Mouse (Mus musculus): ENCODE data around the gene Samsn1. TPM values are rescaled to one million over a fixed set of nuclear protein-coding genes. Genes with fewer than 3 reads are reported as not detected.
"Not testable (repeated sequence)": the region's sequence is repeated elsewhere in the genome, so short reads cannot be mapped to it uniquely, and the experiment has no call there.

The Samsn1 gene
- polyA plus RNA-seq, 1 experiment, result 6.4 TPM

DNA sequence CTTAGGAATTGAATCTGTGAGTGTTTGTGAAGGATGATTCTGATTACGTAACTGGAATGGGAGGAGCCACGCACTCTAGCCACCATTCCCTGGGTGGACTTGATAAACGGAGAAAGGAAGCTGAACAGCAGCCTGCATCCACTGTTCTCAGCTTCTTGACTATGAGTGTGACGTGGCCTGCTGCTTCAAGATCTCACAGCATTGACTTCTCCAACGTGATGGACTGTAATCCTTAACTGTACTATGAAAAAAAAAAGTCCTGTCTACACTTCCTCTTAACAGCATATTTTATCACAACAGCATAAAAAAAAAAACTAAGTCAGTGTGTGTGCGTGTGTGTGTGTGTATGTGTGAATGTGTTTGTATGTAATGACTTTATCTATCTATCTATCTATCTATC, 134.9 kb downstream of the Samsn1 start:
- DNase-seq (ENCODE audit: extremely low spot score in 1 of 2, low spot score in 1 of 2), result no peak

DNA sequence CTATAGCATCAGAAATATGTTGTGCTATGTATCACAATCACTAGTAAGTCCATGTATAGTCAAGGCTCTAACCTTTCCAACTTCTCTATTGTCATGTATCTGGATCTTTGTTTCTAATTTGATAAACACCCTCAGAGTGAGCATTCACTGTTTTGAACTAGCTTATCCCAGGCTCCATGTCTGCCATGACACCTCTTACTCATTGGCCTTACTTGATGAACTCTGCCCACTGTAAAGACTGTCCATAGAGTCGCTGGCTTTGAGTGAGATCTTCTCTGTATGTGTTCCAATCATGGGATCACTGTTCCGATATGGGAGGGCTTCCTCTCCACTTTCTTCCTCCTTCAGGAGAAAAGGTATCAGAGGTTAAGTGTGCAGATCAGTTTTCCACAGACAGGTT, 143.2 kb downstream of the Samsn1 start:
- no peak for DNase-seq (ENCODE audit: extremely low spot score in 1 of 2, low spot score in 1 of 2)

DNA sequence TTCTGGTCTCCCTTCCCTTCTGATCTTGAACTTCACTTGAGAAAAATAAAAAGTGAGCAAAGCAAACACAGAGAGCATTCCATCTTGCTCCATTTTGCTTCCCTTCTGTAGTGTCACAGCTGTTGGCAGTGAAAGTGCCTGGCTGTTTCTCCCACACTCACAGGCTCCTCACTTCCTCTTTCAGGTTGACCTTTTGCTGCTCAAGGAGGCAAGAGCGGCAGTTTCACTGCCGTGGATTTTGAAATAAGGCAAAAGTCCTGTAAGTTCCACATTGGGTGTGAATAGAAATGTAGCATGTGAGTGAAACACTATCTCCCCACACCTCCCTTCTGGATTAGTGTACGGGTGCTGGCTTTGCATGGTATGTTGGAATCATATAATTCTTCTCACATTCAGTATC, 144.9 kb downstream of the Samsn1 start:
- peak in 1 of 2 experiments; percentile 12 for DNase-seq (ENCODE audit: extremely low spot score in 1 of 2, low spot score in 1 of 2)

DNA sequence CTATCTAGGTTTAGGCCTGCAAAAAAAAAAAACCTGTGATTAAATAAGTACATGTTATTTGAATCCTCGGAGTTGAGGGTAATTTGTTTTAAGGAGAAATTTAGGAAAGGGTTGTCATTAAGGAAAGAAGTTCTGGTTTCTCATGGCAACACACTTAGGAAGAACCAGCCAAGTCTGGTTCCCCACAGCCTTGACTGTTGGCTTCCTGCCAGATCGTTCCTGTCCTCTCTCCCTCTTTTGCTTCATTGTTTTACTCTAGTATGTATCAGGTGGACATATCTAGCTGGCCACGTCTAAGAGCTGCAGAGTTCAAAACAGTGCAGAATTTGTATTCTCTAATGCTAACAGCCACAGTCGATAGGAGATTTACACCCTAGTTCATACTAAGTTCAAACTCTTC, 146.2 kb downstream of the Samsn1 start:
- DNase-seq (ENCODE audit: extremely low spot score in 1 of 2, low spot score in 1 of 2), result no peak

DNA sequence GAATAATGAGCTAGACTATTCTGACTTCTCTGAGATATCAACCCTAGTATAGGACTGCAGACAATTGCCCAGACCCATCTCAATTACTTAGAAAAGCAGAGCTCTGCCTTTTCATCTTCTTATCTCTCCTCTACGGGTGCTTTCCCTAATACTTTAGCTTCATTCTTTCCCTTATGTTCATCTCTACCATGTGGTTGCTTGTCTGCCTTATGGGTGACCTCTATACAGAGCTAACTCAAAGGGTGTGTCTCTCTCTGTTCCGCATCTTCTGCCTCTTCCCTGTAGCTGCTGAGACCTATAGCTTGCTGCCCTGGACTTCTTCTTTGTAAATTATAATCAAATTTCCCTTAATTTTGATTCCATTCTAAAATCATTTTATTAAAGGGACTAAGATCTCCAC, 147.6 kb downstream of the Samsn1 start:
- DNase-seq (ENCODE audit: extremely low spot score in 1 of 2, low spot score in 1 of 2), result no peak

DNA sequence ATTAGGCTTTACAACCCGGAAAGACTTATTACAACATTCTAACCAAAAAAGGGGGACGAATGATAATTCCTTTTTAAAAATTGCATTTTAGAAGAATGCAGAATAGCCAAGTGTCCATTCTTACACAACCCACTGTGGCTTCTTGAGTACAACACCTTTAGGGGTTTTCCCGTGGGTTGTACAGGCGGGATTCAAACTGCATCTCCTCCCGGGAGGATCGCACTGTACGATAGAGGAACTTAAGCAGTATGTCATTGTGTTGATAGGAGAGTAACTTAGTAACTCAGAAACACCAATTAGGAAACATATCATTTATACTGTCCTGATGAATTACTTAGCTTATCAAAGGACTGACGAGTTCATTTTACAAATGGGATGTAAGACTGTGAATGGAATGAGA, 149.8 kb downstream of the Samsn1 start:
- DNase-seq (ENCODE audit: extremely low spot score in 1 of 2, low spot score in 1 of 2), result no peak

- DNase-seq (ENCODE audit: extremely low spot score in 1 of 2, low spot score in 1 of 2), result no peak
These were observed 154.7 kb downstream of the Samsn1 start for GRCm38 (mm10) chr16:75867400-75867799.

DNA sequence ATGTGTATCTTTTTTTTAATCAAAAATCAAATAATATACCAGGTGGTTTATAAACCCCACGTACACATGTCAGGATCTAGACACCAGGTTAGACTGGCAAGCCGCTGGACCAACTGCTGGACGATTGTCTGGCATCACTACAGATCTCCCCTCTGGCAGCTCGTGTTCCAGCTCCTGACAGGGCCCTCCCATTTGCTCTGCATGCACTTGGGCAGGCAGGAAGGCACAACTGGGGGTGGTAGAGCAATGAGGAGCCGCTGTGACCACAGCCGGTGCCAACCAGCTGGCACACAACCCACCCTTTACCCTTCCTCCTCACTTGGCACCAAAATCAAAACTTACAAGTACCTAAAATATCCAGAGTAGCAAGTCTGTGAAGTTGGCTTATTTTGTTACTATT, 156.6 kb downstream of the Samsn1 start:
- DNase-seq (ENCODE audit: extremely low spot score in 1 of 2, low spot score in 1 of 2), result peak in 1 of 2 experiments; percentile 18

- DNase-seq (ENCODE audit: extremely low spot score in 1 of 2, low spot score in 1 of 2), result no peak
These were observed 157.4 kb downstream of the Samsn1 start for GRCm38 (mm10) chr16:75864673-75865072.

GRCm38 (mm10) chr16:75856343-75856742, 165.7 kb downstream of the Samsn1 start:
- DNase-seq (ENCODE audit: extremely low spot score in 1 of 2, low spot score in 1 of 2), result no peak

DNA sequence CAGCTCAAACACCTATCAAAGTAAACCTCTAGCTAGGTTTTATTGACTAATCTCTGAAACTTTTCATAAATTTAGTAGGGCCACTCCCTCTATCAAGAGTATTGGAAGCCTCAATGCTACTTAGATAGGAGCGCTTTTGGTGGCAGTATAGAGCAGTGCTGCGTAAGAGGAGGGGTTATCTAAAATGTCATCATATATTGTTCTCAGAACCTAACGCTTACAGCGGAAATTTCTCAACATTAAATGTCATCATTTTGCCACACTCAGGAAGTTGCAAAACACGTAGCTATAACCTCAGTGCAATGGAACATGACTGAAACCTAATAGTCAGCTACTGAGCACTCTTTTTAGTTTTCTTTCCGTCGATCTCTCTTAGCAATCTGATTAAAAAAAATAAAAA, 166.7 kb downstream of the Samsn1 start:
- DNase-seq (ENCODE audit: extremely low spot score in 1 of 2, low spot score in 1 of 2), result no peak

DNA sequence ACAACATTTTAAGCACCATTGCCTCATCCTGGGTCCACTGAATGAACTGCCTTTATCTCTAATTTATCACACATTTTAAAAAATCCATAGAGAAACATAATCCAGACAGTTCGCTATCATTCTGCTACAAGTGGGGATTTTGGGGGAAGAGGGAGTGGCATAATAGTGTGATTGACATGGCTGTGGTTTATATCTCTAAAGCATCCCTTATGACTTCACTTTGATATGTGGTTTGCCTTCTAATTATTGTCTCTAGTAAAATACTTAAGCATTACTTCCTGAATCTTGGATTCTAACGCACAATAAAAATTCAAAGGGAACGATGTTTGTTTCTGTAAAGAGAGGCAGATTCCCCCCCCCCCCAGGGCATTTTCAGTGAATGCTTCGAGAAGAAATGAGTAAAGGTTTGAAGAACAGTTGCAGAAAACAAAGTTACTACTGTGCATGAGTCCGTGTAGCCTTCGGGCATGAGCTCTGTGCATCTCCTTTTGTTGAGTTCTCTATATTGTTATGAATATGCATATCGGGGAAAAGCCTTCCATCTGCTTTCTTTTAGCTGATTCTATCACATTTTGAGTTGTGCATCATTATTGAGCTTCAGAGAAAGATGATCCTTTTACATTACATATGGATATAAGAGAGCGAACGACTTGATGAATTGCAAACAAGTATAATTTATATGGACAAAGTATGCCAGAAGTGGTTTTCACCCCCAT, 168.4 kb downstream of the Samsn1 start:
- peak in 1 of 2 experiments; percentile 3 for DNase-seq (ENCODE audit: extremely low spot score in 1 of 2, low spot score in 1 of 2)

DNA sequence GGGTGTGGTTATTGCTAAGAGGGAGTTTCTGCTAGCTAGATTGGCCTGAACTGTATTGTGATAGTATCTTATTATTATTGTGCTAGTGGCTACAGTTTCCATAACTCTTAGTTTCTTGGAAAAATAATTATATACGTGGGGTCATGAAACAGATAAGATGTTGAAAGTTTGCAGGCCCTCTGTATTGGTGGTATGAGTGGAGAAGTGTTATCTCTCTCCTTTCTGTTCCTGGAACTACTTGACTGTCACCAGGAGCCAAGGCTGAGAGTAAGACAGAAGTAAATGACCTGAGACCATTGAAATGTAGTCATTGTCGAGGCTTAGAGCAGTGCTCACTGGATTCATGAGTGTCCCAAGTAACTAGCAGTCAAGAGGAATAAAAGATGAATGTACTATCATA, 169.6 kb downstream of the Samsn1 start:
- DNase-seq (ENCODE audit: extremely low spot score in 1 of 2, low spot score in 1 of 2), result no peak

DNA sequence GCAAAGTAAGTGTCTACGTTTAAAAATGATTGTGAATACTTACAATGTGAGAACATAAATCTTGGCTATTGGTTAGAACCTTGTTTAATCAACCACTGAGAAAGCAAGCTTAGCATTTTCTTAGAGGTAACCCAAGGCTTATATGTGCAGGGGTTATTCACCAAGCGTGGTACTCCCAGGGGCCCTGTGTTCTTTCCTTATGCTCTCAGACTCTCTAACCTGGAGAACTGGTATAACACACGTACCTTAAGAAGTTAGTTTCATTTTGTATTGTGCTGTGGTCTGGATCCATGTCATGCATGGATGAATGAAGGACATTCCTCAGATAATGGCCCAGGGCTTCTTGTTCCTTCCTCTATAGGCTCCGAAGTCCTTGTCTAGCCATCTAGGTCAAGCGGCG, 173.0 kb downstream of the Samsn1 start:
- DNase-seq (ENCODE audit: extremely low spot score in 1 of 2, low spot score in 1 of 2), result no peak

- DNase-seq (ENCODE audit: extremely low spot score in 1 of 2, low spot score in 1 of 2), result peak in 1 of 2 experiments; percentile 15
These were observed 178.4 kb downstream of the Samsn1 start for GRCm38 (mm10) chr16:75843653-75844062.

GRCm38 (mm10) chr16:75843031-75843430, 179.1 kb downstream of the Samsn1 start:
- no peak for DNase-seq (ENCODE audit: extremely low spot score in 1 of 2, low spot score in 1 of 2)

GRCm38 (mm10) chr16:75842569-75842968, 179.5 kb downstream of the Samsn1 start:
- no peak for DNase-seq (ENCODE audit: extremely low spot score in 1 of 2, low spot score in 1 of 2)

GRCm38 (mm10) chr16:75837728-75838451, 184.2 kb downstream of the Samsn1 start:
- DNase-seq (ENCODE audit: extremely low spot score in 1 of 2, low spot score in 1 of 2), result no peak

- no peak for DNase-seq (ENCODE audit: extremely low spot score in 1 of 2, low spot score in 1 of 2)
These were observed 190.7 kb downstream of the Samsn1 start for GRCm38 (mm10) chr16:75831390-75831789.

GRCm38 (mm10) chr16:75826949-75827348, 195.1 kb downstream of the Samsn1 start:
- DNase-seq (ENCODE audit: extremely low spot score in 1 of 2, low spot score in 1 of 2), result not testable (repeated sequence)

DNA sequence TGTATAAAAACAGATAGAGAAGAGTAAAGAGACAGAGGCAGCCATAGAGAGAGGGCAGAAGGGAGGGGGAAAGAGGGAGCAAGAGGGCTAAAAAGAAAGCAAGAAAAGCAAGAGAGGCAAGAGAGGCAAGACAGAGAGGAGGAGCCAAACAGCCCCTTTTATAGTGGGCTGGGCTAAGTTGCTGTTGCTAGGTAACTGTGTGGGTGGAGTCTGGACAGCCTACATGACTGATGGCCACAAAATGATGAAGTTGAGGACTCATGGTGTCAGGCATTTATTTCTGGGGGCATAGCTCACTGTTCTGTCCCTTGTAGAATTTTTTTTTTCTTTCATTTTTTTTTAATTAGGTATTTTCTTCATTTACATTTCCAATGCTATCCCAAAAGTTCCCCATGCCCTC, 195.6 kb downstream of the Samsn1 start:
- no peak for DNase-seq (ENCODE audit: extremely low spot score in 1 of 2, low spot score in 1 of 2)

- no peak for DNase-seq (ENCODE audit: extremely low spot score in 1 of 2, low spot score in 1 of 2)
These were observed 198.9 kb downstream of the Samsn1 start for GRCm38 (mm10) chr16:75823226-75823625.
